In genomic region chr15:87391395-87391794, GRCm38 (mm10) we compare ENCODE assay signal across 21 mouse cellular contexts.
A peak's percentile ranks its signal among the peaks of the same experiment; 100 is the strongest.
DNase-seq lines count a peak whose midpoint lies in the region; ATAC-seq and TF ChIP-seq lines count a peak whose summit lies in the region.
"Had no signal": no experiment of that assay in that cellular context is flagged by ENCODE, and none has a peak within 500 bp of the region (broad histone marks: within the 10 kb centered on the region; RNA-seq: fewer than 3 reads in every experiment).

No protein-coding gene starts in this region.

- no peaks in the 10 kb centered on the region for H3K4me1 ChIP-seq in hindbrain, embryonic 11.5 days (replicated peaks; ENCODE audit: control insufficient read depth, insufficient read depth, low read length)
- H3K4me1 ChIP-seq in hindbrain, postnatal 0 days (ENCODE audit: insufficient read depth, low read length): no peaks in the 10 kb centered on the region
- H3K4me1 ChIP-seq in midbrain, embryonic 14.5 days (ENCODE audit: control insufficient read depth, insufficient read depth, low read length): 0 out of 2 replicates have a peak, but pooled peaks cover 3% of the 10 kb centered on the region
- H3K4me1 ChIP-seq in midbrain, embryonic 16.5 days (ENCODE audit: control insufficient read depth, insufficient read depth, low read length): 0 out of 2 replicates have a peak, but pooled peaks cover 2% of the 10 kb centered on the region
- H3K4me1 ChIP-seq in lung, embryonic 16.5 days (replicated peaks; ENCODE audit: control insufficient read depth, insufficient read depth, low read length): no peaks in the 10 kb centered on the region
- H3K4me1 ChIP-seq: midbrain, embryonic 12.5 days had no signal

- H3K36me3 ChIP-seq in hindbrain, embryonic 11.5 days (ENCODE audit: control insufficient read depth, insufficient read depth, low read length): no peaks in the 10 kb centered on the region
- H3K36me3 ChIP-seq in hindbrain, postnatal 0 days (ENCODE audit: insufficient read depth, low read length): no peaks in the 10 kb centered on the region
- no peaks in the 10 kb centered on the region for H3K36me3 ChIP-seq in midbrain, embryonic 14.5 days (ENCODE audit: control insufficient read depth, insufficient read depth, low read length)
- H3K36me3 ChIP-seq in midbrain, embryonic 16.5 days (ENCODE audit: control insufficient read depth, insufficient read depth, low read length): no peaks in the 10 kb centered on the region
- H3K36me3 ChIP-seq in lung, embryonic 16.5 days (ENCODE audit: control insufficient read depth, insufficient read depth, low read length): no peaks in the 10 kb centered on the region
- H3K36me3 ChIP-seq: midbrain, embryonic 12.5 days had no signal

- peak; percentile 11 for DNase-seq in hindbrain, embryonic 11.5 days (ENCODE audit: low spot score)
- DNase-seq in hindbrain, postnatal 0 days (ENCODE audit: low spot score): no peak
- peak; percentile 32 for DNase-seq in midbrain, embryonic 14.5 days
- DNase-seq in right cerebral cortex, postnatal 10 days (ENCODE audit: low spot score in 2 of 2): no peak
- no peak for DNase-seq in cerebellum, postnatal 25 days
- DNase-seq: adrenal gland, adult 8-10 months; B cell, adult 2 months; cerebellum, adult 11 months; cerebellum, postnatal 36 days; forebrain, postnatal 0 days; gastrocnemius, adult 2 months; heart, postnatal 36 days; left cerebral cortex, postnatal 4 days; thymus, postnatal 4 days had no signal

- no peaks in the 10 kb centered on the region for H3K27me3 ChIP-seq in hindbrain, embryonic 11.5 days (ENCODE audit: control insufficient read depth, insufficient read depth, low read length)
- no peaks in the 10 kb centered on the region for H3K27me3 ChIP-seq in hindbrain, postnatal 0 days (ENCODE audit: insufficient read depth, low read length)
- no peaks in the 10 kb centered on the region for H3K27me3 ChIP-seq in midbrain, embryonic 14.5 days (ENCODE audit: control insufficient read depth, insufficient read depth, low read length)
- H3K27me3 ChIP-seq in midbrain, embryonic 16.5 days (ENCODE audit: control insufficient read depth, insufficient read depth, low read depth, low read length): no peaks in the 10 kb centered on the region
- H3K27me3 ChIP-seq in lung, embryonic 16.5 days (ENCODE audit: control insufficient read depth, insufficient read depth, low read depth, low read length): no peaks in the 10 kb centered on the region
- H3K27me3 ChIP-seq: midbrain, embryonic 12.5 days had no signal

- no peaks in the 10 kb centered on the region for H3K9me3 ChIP-seq in hindbrain, embryonic 11.5 days (ENCODE audit: control insufficient read depth, low read length)
- H3K9me3 ChIP-seq in hindbrain, postnatal 0 days (ENCODE audit: low read length): no peaks in the 10 kb centered on the region
- no peaks in the 10 kb centered on the region for H3K9me3 ChIP-seq in midbrain, embryonic 14.5 days (ENCODE audit: control insufficient read depth, low read length)
- 0 out of 2 replicates have a peak, but pooled peaks cover 3% of the 10 kb centered on the region for H3K9me3 ChIP-seq in midbrain, embryonic 16.5 days (replicated peaks; ENCODE audit: control insufficient read depth, low read length, poor library complexity, severe bottlenecking)
- H3K9me3 ChIP-seq in lung, embryonic 16.5 days (ENCODE audit: control insufficient read depth, low read length): no peaks in the 10 kb centered on the region
- H3K9me3 ChIP-seq: midbrain, embryonic 12.5 days had no signal

- H3K4me3 ChIP-seq in hindbrain, embryonic 11.5 days (ENCODE audit: low read depth, low read length): no peak overlapping the region
- no peak overlapping the region for H3K4me3 ChIP-seq in hindbrain, postnatal 0 days (ENCODE audit: low read length)
- H3K4me3 ChIP-seq in midbrain, embryonic 14.5 days (replicated peaks; ENCODE audit: low read depth, low read length): no peak overlapping the region
- no peak overlapping the region for H3K4me3 ChIP-seq in midbrain, embryonic 16.5 days (ENCODE audit: low read depth, low read length)
- H3K4me3 ChIP-seq in lung, embryonic 16.5 days (ENCODE audit: low read length): no peak overlapping the region
- H3K4me3 ChIP-seq: gastrocnemius, adult 2 months; heart, adult 2 months; midbrain, embryonic 12.5 days; myocyte had no signal

- 46% methylated on average over 8 of the region's 8 CpGs for WGBS in hindbrain, embryonic 11.5 days
- WGBS in hindbrain, postnatal 0 days: 29% methylated on average over 8 of the region's 8 CpGs
- 45% methylated on average over 8 of the region's 8 CpGs for WGBS in midbrain, embryonic 14.5 days
- WGBS in midbrain, embryonic 16.5 days: 39% methylated on average over 8 of the region's 8 CpGs
- 11% methylated on average over 8 of the region's 8 CpGs for WGBS in lung, embryonic 16.5 days

- H3K4me2 ChIP-seq in hindbrain, embryonic 11.5 days (replicated peaks; ENCODE audit: low read depth, low read length): no peak overlapping the region
- H3K4me2 ChIP-seq in hindbrain, postnatal 0 days (ENCODE audit: low read depth, low read length): no peak overlapping the region
- no peak overlapping the region for H3K4me2 ChIP-seq in midbrain, embryonic 14.5 days (ENCODE audit: low read length)
- H3K4me2 ChIP-seq in midbrain, embryonic 16.5 days (ENCODE audit: low read length): no peak overlapping the region
- H3K4me2 ChIP-seq in lung, embryonic 16.5 days (ENCODE audit: low read depth, low read length): no peak overlapping the region
- H3K4me2 ChIP-seq: liver, embryonic 11.5 days; midbrain, embryonic 12.5 days had no signal

- no peak overlapping the region for H3K9ac ChIP-seq in hindbrain, embryonic 11.5 days (ENCODE audit: low read depth, low read length)
- no peak overlapping the region for H3K9ac ChIP-seq in hindbrain, postnatal 0 days (replicated peaks; ENCODE audit: low read length)
- no peak overlapping the region for H3K9ac ChIP-seq in midbrain, embryonic 14.5 days (replicated peaks; ENCODE audit: low read length)
- H3K9ac ChIP-seq in midbrain, embryonic 16.5 days (ENCODE audit: low read depth, low read length): no peak overlapping the region
- H3K9ac ChIP-seq in lung, embryonic 16.5 days (ENCODE audit: low read length): no peak overlapping the region
- H3K9ac ChIP-seq: forebrain, postnatal 0 days; midbrain, embryonic 12.5 days had no signal

- TF ChIP-seq CTCF in hindbrain, postnatal 0 days (IDR thresholded peaks at IDR 0.05; ENCODE audit: low read depth): no peak

- no peak for ATAC-seq in hindbrain, embryonic 11.5 days (ENCODE audit: low FRiP score)
- no peak for ATAC-seq in hindbrain, postnatal 0 days
- no peak for ATAC-seq in midbrain, embryonic 14.5 days (ENCODE audit: low FRiP score, low TSS enrichment)
- ATAC-seq in midbrain, embryonic 16.5 days: no peak
- peak; percentile 78; the same call in 1 of the 2 replicates for ATAC-seq in lung, embryonic 16.5 days (ENCODE audit: low read depth)
- ATAC-seq: forebrain, postnatal 0 days; hindbrain, embryonic 16.5 days had no signal

- H3K27ac ChIP-seq in hindbrain, embryonic 11.5 days (ENCODE audit: low read depth, low read length): no peak overlapping the region
- no peak overlapping the region for H3K27ac ChIP-seq in hindbrain, postnatal 0 days
- no peak overlapping the region for H3K27ac ChIP-seq in midbrain, embryonic 14.5 days (replicated peaks; ENCODE audit: low read depth, low read length)
- H3K27ac ChIP-seq in midbrain, embryonic 16.5 days (ENCODE audit: low read length): no peak overlapping the region
- H3K27ac ChIP-seq in lung, embryonic 16.5 days (ENCODE audit: low read length): no peak overlapping the region
- H3K27ac ChIP-seq: gastrocnemius, adult 2 months; heart, adult 2 months; midbrain, embryonic 12.5 days had no signal

Comparison
In these comparisons a context has a peak if more than half of its experiments do, and no peak if none do; other contexts are left out.
1. DNase-seq: peak in hindbrain, embryonic 11.5 days (single experiment) and midbrain, embryonic 14.5 days (single experiment); none in hindbrain, postnatal 0 days (single experiment), right cerebral cortex, postnatal 10 days (0 of 2) and cerebellum, postnatal 25 days (0 of 2).